Mouse (Mus musculus) G1E (cell line): ENCODE measurements around the gene Atg101.

Experiments
- CTCF ChIP-seq: IDR thresholded peaks from 2 replicates; pipeline ENCODE4 v1.5.1; 2012; ENCODE audit warnings: low read depth, low read length, inconsistent platforms, mixed read lengths
- GATA1 ChIP-seq: IDR thresholded peaks from 2 replicates; pipeline ENCODE4 v1.6.1; 2012; ENCODE audit warnings: borderline replicate concordance, low read length, inconsistent platforms, mixed read lengths
- GATA2 ChIP-seq: IDR thresholded peaks from 2 replicates; pipeline ENCODE4 v1.6.1; 2012; ENCODE audit warnings: low read depth, low read length, inconsistent platforms, borderline replicate concordance
- POLR2AphosphoS5 ChIP-seq: IDR thresholded peaks from 2 replicates; pipeline ENCODE4 v1.6.1; 2012; ENCODE audit warnings: low read depth, low read length, inconsistent platforms; ENCODE audit not compliant: insufficient replicate concordance

GRCm38 (mm10) chr15:101317814-101318500 is 33.9 kb downstream of the Atg101 start:
- TF ChIP-seq CTCF (no peak), POLR2AphosphoS5 (no peak), GATA1 (no peak), GATA2 (no peak)
